Mouse (Mus musculus): Measurements from ENCODE around the gene Ppp2r3c.
A peak's percentile ranks its signal among the peaks of the same experiment; 100 is the strongest.

DNA sequence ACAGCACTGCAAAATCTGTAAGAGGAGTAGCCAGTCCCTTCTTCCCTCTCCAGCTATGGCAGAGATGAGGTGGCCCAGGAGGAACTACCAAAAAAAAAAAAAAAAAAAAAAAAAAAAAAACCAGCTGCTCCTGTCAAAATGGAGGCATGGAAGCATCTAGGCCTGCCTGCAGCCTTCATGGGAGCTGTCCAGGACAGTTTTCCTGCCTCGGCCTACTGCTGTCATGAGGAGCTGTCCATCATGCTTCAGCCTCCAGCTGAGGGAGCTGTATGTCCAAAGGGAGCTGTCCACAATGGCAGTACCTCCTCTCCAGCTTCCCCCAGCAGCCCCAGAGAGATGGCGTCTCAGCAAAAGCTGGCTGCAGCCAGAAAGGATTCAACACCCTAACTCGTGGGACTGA, 30.6 kb downstream of the Ppp2r3c start:
- TF ChIP-seq POLR2A (IDR thresholded peaks at IDR 0.05; ENCODE audit: insufficient read length, low read depth), result no peak
- TF ChIP-seq USF1 (IDR thresholded peaks at IDR 0.05; ENCODE audit: low read depth), result no peak
- TF ChIP-seq E2F4 (IDR thresholded peaks at IDR 0.05; ENCODE audit: insufficient read depth), result no peak
- no peak for TF ChIP-seq POLR2AphosphoS2 (IDR thresholded peaks at IDR 0.05; ENCODE audit: insufficient read length, low read depth)
- no peak for TF ChIP-seq CEBPB (IDR thresholded peaks at IDR 0.05; ENCODE audit: insufficient read depth, poor library complexity, severe bottlenecking)
- TF ChIP-seq MYOG (IDR thresholded peaks at IDR 0.05; ENCODE audit: control insufficient read depth in 1 of 3, insufficient read depth in 1 of 3, insufficient read length in 2 of 3, low read depth in 2 of 3), result no peak
- TF ChIP-seq MAX (IDR thresholded peaks at IDR 0.05; ENCODE audit: low read depth), result no peak
- no peak for TF ChIP-seq TCF12 (IDR thresholded peaks at IDR 0.05; ENCODE audit: insufficient read depth, poor library complexity, severe bottlenecking)
- TF ChIP-seq MYOD1 (IDR thresholded peaks at IDR 0.05; ENCODE audit: control insufficient read depth in 1 of 3, insufficient read length in 2 of 3, low read depth in 2 of 3), result peak in 1 of 3 experiments; percentile 17
- TF ChIP-seq SRF (IDR thresholded peaks at IDR 0.05; ENCODE audit: control insufficient read depth, insufficient read length, low read depth), result no peak
- TF ChIP-seq TCF3 (IDR thresholded peaks at IDR 0.05; ENCODE audit: insufficient read length, low read depth), result no peak
